Mouse (Mus musculus): ENCODE results near the gene Man2c1.

GRCm38 (mm10) chr9:57137246-57137645 lies 6.8 kb downstream of the Man2c1 start:
- TF ChIP-seq CTCF (IDR thresholded peaks at IDR 0.05; ENCODE audit: extremely low read depth, insufficient read depth, insufficient read length, insufficient replicate concordance) (no peak), POLR2A (IDR thresholded peaks at IDR 0.05; ENCODE audit: low read depth, low read length) (no peak)
